Mouse (Mus musculus) kidney, adult 2 months (tissue): ENCODE measurements around the gene Sft2d2. TPM values are rescaled to one million over a fixed set of nuclear protein-coding genes. Genes with fewer than 3 reads are reported as not detected.

ENCODE experiments used
- DNase-seq: peaks from one replicate; pipeline ENCODE4 v3.0.0; 2021
- H3K27ac ChIP-seq: fragments of 200-500 bp; 2 replicates; pipeline ENCODE4 v1.5.1; 2012; ENCODE audit warnings: low read depth, low read length, control low read depth, inconsistent platforms; ENCODE audit not compliant: insufficient read depth
- H3K27me3 ChIP-seq: fragments of 200-500 bp; replicated peaks from 2 replicates; pipeline ENCODE4 v1.6.1; 2012; ENCODE audit warnings: mild to moderate bottlenecking, moderate library complexity, low read length, inconsistent platforms; ENCODE audit not compliant: control insufficient read depth, insufficient read depth
- H3K36me3 ChIP-seq: fragments of 200-500 bp; 2 replicates; pipeline ENCODE4 v1.6.1; 2012; ENCODE audit warnings: mild to moderate bottlenecking, moderate library complexity, low read length, inconsistent platforms; ENCODE audit not compliant: control insufficient read depth, insufficient read depth
- H3K4me1 ChIP-seq: fragments of 200-500 bp; 2 replicates; pipeline ENCODE4 v1.6.1; 2011; ENCODE audit warnings: low read length; ENCODE audit not compliant: control insufficient read depth, insufficient read depth
- H3K4me3 ChIP-seq: fragments of 200-500 bp; 2 replicates; pipeline ENCODE4 v1.5.1; 2011; ENCODE audit warnings: mild to moderate bottlenecking, low read depth, low read length, control low read depth; ENCODE audit not compliant: insufficient read depth
- CTCF ChIP-seq: fragments of 200-500 bp; conservative IDR thresholded peaks from 2 replicates; pipeline ENCODE4 v1.5.1; 2011; ENCODE audit warnings: low read depth, mild to moderate bottlenecking, control low read depth, low read length, moderate library complexity, mixed read lengths; ENCODE audit not compliant: insufficient read depth, insufficient read length
- POLR2A ChIP-seq: fragments of 200-500 bp; IDR thresholded peaks from one replicate; pipeline ENCODE4 v1.6.1; 2011; ENCODE audit warnings: low read depth, low read length, control low read depth
- WGBS: fragments of 180-500 bp; shearing (Covaris S2); methylation state at CpG from one replicate; pipeline ENCODE4 v1.1.7; 2018; 5-methylcytosine and 5-hydroxymethylcytosine counted together
- polyA plus RNA-seq: library from polyadenylated mRNA; depleted of rRNA; stranded (reverse); fragments of >200 nt; gene quantifications from 2 replicates; pipeline ENCODE4 v1.2.3, GENCODE M21; 2012

Sft2d2 gene
- polyA plus RNA-seq, 1 experiment = 52.7 TPM

- H3K4me1 ChIP-seq = peaks cover 21% of the 10 kb centered on the region
- no peaks in the 10 kb centered on the region for H3K36me3 ChIP-seq
- no peaks in the 10 kb centered on the region for H3K27me3 ChIP-seq
- no peak for DNase-seq
- H3K27ac ChIP-seq = no peak overlapping the region; the same call in 1 of the 2 replicates
- no peak overlapping the region for H3K4me3 ChIP-seq
- WGBS = 85% methylated on average over 3 of the region's 3 CpGs
- TF ChIP-seq POLR2A (no peak), CTCF (no peak)
Measured at GRCm38 (mm10) chr1:165195396-165195960, 1.2 kb upstream of the Sft2d2 start.

DNA sequence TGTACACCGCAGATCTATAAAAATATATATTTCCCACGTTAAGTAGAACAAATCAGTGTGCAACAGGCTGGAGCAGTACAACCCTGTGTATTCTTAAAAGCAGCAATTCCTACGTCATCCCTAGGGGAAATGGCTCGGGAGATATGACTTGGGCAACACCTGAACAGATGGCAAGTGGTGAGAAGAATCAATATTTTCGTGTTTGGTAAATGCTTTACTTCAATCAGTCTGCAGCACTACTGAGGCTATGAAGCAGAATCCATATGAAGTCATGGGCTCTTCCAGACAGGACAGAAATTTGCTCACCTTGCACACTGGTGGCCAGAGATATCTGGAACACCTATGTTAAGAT is 400 bp upstream of the Sft2d2 start:
- H3K4me1 ChIP-seq = peaks cover 19% of the 10 kb centered on the region
- H3K4me3 ChIP-seq = peak overlapping the region; percentile 97
- no peak for TF ChIP-seq CTCF
- no peak for TF ChIP-seq POLR2A

GRCm38 (mm10) chr1:165193426-165193825 is 812 bp downstream of the Sft2d2 start:
- no peak for DNase-seq
- no peaks in the 10 kb centered on the region for H3K36me3 ChIP-seq
- peak overlapping the region; percentile 94 for H3K27ac ChIP-seq
- H3K4me3 ChIP-seq = peak overlapping the region; percentile 97
- 6% methylated on average over 7 of the region's 7 CpGs for WGBS
- H3K27me3 ChIP-seq = no peaks in the 10 kb centered on the region
- no peak for TF ChIP-seq POLR2A
- no peak for TF ChIP-seq CTCF
- H3K4me1 ChIP-seq = peaks cover 16% of the 10 kb centered on the region

More for the DNA sequence above, 400 bp upstream of the Sft2d2 start:
- no peak for DNase-seq
- H3K27me3 ChIP-seq = no peaks in the 10 kb centered on the region
- H3K36me3 ChIP-seq = no peaks in the 10 kb centered on the region
- H3K27ac ChIP-seq = peak overlapping the region; percentile 34
- 8% methylated on average over 5 of the region's 5 CpGs for WGBS

GRCm38 (mm10) chr1:165192714-165193264 is 1.4 kb downstream of the Sft2d2 start:
- no peak for DNase-seq
- H3K27ac ChIP-seq = peak overlapping the region; percentile 94
- peaks cover 16% of the 10 kb centered on the region for H3K4me1 ChIP-seq
- 46% methylated on average over 10 of the region's 10 CpGs for WGBS
- no peaks in the 10 kb centered on the region for H3K27me3 ChIP-seq
- peak overlapping the region; percentile 31 for H3K4me3 ChIP-seq
- H3K36me3 ChIP-seq = no peaks in the 10 kb centered on the region
- no peak for TF ChIP-seq POLR2A
- no peak for TF ChIP-seq CTCF

DNA sequence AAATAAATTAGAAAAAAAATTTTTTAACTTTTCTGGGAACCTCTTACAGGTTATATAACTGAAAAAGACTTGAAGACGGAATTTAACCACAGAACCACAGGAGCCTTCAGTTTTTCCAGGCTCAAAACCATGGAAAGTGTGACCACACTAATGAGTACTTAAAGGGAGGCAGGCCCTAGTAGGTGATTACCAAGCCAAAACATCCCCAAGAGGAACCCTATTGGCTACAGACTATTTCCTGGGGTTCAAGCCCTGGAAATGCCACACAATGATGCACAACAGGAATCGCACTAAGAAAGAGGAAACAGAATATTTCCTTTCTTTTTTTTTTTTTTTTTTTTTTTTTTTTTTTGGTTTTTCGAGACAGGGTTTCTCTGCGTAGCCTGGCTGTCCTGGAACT is 2.1 kb downstream of the Sft2d2 start:
- peak overlapping the region; percentile 62; the same call in 1 of the 2 replicates for H3K27ac ChIP-seq

DNA sequence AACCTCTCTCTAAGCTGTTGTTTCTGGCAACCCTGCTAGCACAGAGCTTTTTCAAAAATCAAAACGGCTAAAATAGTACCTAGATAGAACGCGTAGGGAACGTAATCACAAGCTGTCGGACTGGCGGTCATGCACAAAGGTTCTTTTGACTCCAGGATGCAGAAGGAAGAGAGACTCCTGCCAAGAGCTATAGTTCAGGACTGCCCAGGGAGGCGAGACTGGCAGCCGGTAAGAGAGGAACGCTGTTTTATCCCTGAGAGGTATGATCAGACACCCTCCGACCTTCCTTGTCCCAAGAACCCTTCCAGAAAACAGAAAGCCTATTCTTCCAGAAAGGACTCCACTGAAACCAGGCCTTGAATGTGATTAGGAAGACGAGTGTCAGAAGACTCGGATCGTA is 2.6 kb downstream of the Sft2d2 start:
- WGBS = 61% methylated on average over 13 of the region's 13 CpGs
- DNase-seq = peak; percentile 12
- no peaks in the 10 kb centered on the region for H3K27me3 ChIP-seq
- H3K4me1 ChIP-seq = peaks cover 16% of the 10 kb centered on the region
- no peak for TF ChIP-seq POLR2A
- TF ChIP-seq CTCF = no peak
- no peak overlapping the region for H3K4me3 ChIP-seq
- no peaks in the 10 kb centered on the region for H3K36me3 ChIP-seq
- peak overlapping the region; percentile 62; the same call in 1 of the 2 replicates for H3K27ac ChIP-seq

More for the DNA sequence above, 2.1 kb downstream of the Sft2d2 start:
- Histone ChIP-seq H3K36me3 (no peaks in the 10 kb centered on the region), H3K4me3 (no peak overlapping the region), H3K4me1 (peaks cover 16% of the 10 kb centered on the region), H3K27me3 (no peaks in the 10 kb centered on the region)
- peak; percentile 26 for DNase-seq
- 56% methylated on average over 4 of the region's 4 CpGs for WGBS
- TF ChIP-seq POLR2A (no peak), CTCF (no peak)

- 90% methylated on average over 10 of the region's 10 CpGs for whole genome bisulfite sequencing
- H3K27ac ChIP-seq = no peak overlapping the region
- TF ChIP-seq POLR2A (no peak), CTCF (no peak)
Measured at GRCm38 (mm10) chr1:165190571-165191273, 3.5 kb downstream of the Sft2d2 start.

More at GRCm38 (mm10) chr1:165190571-165191273, 3.5 kb downstream of the Sft2d2 start:
- DNase-seq = no peak
- H3K4me3 ChIP-seq = no peak overlapping the region
- no peaks in the 10 kb centered on the region; the same call in 1 of the 2 replicates for H3K36me3 ChIP-seq
- H3K4me1 ChIP-seq = peaks cover 16% of the 10 kb centered on the region
- H3K27me3 ChIP-seq = no peaks in the 10 kb centered on the region
